Mouse (Mus musculus): Measurements from ENCODE around the gene Cux1.

Gene Cux1

GRCm38 (mm10) chr5:136567176-136568025 lies at the start of gene Cux1:
Gene Cux1 (minus strand): TSS chr5:136567490.
- DNase-seq (ENCODE audit: low spot score in 2 of 2), result peak; percentile 70 to 80

- DNase-seq (ENCODE audit: low spot score in 2 of 2), result no peak
These were observed 45.1 kb upstream of the Cux1 start for GRCm38 (mm10) chr5:136612391-136612790.

GRCm38 (mm10) chr5:136608814-136609434 lies 41.6 kb upstream of the Cux1 start:
- no peak for DNase-seq (ENCODE audit: low spot score in 2 of 2)

DNA sequence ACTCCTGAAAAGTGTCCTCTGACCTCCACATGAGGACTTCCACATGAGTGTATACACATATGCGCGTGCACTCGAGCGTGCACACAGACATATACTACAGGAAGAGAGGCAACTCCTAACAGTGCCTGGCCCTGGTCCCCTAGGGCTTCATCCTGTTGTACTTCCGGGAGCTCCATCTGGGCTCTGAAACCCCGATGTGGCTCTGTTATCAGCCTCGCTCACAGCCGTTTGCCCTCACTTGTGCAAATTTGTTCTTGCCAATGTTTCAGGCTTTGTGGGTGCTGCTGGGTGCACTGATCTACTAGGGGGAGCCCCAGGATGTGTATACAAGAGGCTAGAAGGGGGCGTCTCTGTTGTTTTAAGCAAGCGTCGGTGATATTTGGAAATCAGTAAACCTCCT lies 37.9 kb upstream of the Cux1 start:
- DNase-seq (ENCODE audit: low spot score in 2 of 2), result no peak

GRCm38 (mm10) chr5:136603176-136603964 lies 36.1 kb upstream of the Cux1 start:
- DNase-seq (ENCODE audit: low spot score in 2 of 2), result peak in 1 of 2 experiments; percentile 60

DNA sequence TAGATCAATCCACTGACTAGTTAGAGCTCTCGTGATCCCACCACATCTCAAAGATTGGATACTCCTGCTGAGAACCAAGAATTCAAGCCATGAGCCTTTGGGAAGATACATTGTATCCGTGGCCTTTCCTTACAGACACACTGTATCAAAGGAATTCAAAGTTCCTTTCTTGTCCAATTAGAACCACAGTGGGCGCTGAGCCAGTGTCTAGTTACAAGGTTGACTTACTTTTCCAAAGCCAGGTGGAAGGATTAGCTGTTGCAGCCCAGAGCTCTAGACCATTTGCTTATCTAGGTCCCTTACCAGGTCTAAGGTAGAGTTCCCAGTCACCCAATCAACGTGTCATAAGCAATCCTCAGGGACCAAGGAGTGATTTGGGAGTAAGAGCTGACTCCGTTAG lies 33.2 kb upstream of the Cux1 start:
- DNase-seq (ENCODE audit: low spot score in 2 of 2), result no peak

- DNase-seq (ENCODE audit: low spot score in 2 of 2), result no peak
These were observed 27.7 kb upstream of the Cux1 start for GRCm38 (mm10) chr5:136594896-136595540.

- DNase-seq (ENCODE audit: low spot score in 2 of 2), result no peak
These were observed 24.7 kb upstream of the Cux1 start for GRCm38 (mm10) chr5:136591816-136592499.

GRCm38 (mm10) chr5:136589002-136589401 lies 21.7 kb upstream of the Cux1 start:
- DNase-seq (ENCODE audit: low spot score in 2 of 2), result no peak

- no peak for DNase-seq (ENCODE audit: low spot score in 2 of 2)
These were observed 21.2 kb upstream of the Cux1 start for GRCm38 (mm10) chr5:136588471-136588870.

GRCm38 (mm10) chr5:136584676-136585285 lies 17.5 kb upstream of the Cux1 start:
- no peak for DNase-seq (ENCODE audit: low spot score in 2 of 2)

DNA sequence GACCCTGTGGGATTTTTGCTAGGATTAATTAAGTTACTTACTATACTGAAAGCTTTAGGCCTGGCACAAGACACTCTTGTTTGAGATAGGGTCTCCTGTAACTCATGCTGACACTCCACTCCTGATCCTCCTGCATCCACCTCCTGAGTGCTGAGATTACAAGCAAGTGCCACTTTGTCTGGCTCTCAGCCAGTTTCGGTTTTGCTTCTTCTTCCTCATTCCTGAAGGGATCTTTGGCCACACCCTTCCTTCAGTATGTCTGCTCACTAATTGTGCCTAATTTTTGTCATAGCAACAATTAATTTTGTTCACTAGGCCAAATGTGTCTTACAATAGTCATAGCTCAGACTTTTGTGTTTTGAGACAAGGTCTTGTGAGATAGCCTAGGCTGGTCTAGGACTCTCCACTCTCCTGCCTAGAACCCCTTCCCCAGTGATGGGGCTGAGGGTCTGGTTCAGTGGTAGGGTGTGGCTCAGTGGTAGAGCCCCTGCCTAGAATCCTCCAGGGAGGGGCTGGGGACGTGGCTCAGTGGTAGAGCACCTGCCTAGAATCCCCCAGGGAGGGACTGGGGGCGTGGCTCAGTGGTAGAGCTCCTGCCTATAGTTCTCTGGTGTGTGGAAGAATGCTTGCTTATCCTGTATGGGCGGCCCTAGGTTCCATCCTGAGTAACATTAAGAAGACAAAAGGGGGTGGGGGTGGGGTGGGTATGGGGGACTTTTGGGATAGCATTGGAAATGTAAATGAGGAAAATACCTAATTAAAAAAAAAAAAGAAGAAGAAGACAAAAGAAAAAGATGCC lies 16.6 kb upstream of the Cux1 start:
- no peak for DNase-seq (ENCODE audit: low spot score in 2 of 2)

DNA sequence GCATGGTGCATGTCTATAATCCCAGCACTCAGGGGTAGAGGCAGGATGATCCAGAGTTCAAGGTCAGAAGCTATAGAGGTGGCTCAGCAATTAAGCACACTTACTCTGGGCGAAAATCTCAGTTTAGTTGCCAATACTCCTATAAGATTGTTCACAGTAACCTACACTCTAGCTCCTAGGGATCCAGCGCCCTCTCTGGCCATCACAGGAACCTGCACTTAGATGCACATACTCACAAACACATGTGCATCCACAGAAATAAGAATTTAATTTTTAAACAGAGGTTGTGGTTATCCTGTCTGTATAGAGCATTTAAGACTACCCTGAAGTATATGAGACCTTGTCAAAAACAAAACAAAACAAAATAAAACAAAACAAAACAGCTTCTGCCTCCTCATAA lies 16.0 kb upstream of the Cux1 start:
- no peak for DNase-seq (ENCODE audit: low spot score in 2 of 2)

GRCm38 (mm10) chr5:136582201-136582600 lies 14.9 kb upstream of the Cux1 start:
- no peak for DNase-seq (ENCODE audit: low spot score in 2 of 2)

GRCm38 (mm10) chr5:136581625-136582024 lies 14.3 kb upstream of the Cux1 start:
- DNase-seq (ENCODE audit: low spot score in 2 of 2), result no peak

GRCm38 (mm10) chr5:136581166-136581565 lies 13.9 kb upstream of the Cux1 start:
- no peak for DNase-seq (ENCODE audit: low spot score in 2 of 2)

DNA sequence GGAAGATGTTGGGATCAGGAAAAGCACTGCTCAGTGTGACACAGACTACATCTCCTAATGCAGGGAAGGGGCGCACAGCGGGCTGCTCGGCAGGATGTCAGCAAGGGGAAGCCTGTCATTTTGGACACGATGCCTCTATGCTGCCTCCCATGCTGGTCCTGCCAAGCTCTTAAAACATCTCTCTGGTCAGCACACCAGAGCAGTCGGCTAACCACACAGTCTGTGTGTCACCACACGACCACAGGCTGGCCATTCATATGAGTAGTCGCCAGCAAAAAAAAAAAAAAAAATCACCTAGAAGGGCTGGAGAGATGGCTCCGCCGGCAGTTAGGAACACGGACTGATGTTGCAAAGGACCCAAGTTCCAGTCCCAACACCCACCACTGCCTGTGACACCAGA lies 10.9 kb upstream of the Cux1 start:
- no peak for DNase-seq (ENCODE audit: low spot score in 2 of 2)

- no peak for DNase-seq (ENCODE audit: low spot score in 2 of 2)
These were observed 2.9 kb upstream of the Cux1 start for GRCm38 (mm10) chr5:136570171-136570570.

DNA sequence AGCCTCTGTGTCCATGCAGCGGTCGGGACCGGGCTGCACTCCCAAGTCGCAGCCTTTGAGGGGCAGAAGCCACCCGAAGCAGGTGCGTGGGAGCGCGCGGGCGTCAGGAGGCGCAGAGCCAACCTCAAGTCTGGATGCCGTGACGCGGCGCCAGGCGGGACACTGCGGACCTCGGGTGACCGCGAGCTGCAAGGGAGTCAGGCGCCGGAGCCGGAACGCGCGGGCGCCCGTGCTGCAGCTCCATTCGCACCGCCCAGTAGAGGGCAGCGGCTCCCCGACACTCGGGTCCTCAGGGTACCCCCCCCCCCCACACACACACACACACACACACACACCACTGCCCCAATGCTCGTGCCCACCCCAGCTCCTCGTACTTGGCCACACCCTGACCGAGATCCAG lies 1.5 kb upstream of the Cux1 start:
- DNase-seq (ENCODE audit: low spot score in 2 of 2), result peak; percentile 54 to 66
